Mouse (Mus musculus): Measurements from ENCODE around the gene Frs3.

DNA sequence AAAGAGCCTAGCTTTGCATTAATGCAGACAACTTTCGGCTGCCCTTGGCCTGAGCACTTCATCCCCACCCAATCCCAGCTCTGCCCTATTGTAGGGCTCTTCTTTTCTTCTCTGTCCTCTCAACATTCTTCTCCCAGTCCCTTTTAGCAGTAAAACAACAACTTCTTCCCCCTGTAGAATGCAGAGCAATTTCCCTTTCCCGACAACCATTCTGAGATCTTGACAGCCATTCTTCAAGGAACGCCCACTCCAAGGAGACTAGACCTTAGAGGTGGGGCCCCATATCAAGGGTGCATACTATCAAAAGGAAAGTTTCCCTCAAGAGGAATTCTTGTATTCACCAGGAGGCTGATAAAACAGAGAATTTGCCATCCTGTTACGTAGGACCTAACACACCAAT is 39.9 kb upstream of the Frs3 start:
- TF ChIP-seq CTCF (IDR thresholded peaks at IDR 0.05; ENCODE audit: low read depth, low read length) = no peak
- TF ChIP-seq POLR2A (IDR thresholded peaks at IDR 0.05; ENCODE audit: extremely low read depth, insufficient read depth, low read length) = no peak

Data from liver, adult 2 months (tissue).